Mouse (Mus musculus) cerebellum, postnatal 36 days (tissue): Measurements from ENCODE around the gene Gli2.
A peak's percentile ranks its signal among the peaks of the same experiment; 100 is the strongest.

Experiments used
- DNase-seq, 2 experiments: peaks; one replicate each; pipeline ENCODE4 v3.0.0; 2021 to 2022; ENCODE audit warnings: mixed read lengths in 2 of 2

The Gli2 gene

GRCm38 (mm10) chr1:118994482-118995105, 58.8 kb downstream of the Gli2 start:
- no peak for DNase-seq

GRCm38 (mm10) chr1:118993775-118994174, 59.6 kb downstream of the Gli2 start:
- DNase-seq, result no peak

GRCm38 (mm10) chr1:118988331-118988730, 65.1 kb downstream of the Gli2 start:
- no peak for DNase-seq

GRCm38 (mm10) chr1:118987538-118987937, 65.9 kb downstream of the Gli2 start:
- DNase-seq, result no peak

GRCm38 (mm10) chr1:118983389-118983788, 70.0 kb downstream of the Gli2 start:
- DNase-seq, result no peak

- no peak for DNase-seq
Measured at GRCm38 (mm10) chr1:118982805-118983211, 70.6 kb downstream of the Gli2 start.

GRCm38 (mm10) chr1:118981943-118982804, 71.2 kb downstream of the Gli2 start:
- DNase-seq, result peak; percentile 10 to 17

- DNase-seq, result peak; percentile 18 to 23
Measured at GRCm38 (mm10) chr1:118980636-118981035, 72.8 kb downstream of the Gli2 start.

GRCm38 (mm10) chr1:118976596-118976995, 76.8 kb downstream of the Gli2 start:
- peak in 1 of 2 experiments; percentile 31 for DNase-seq

- DNase-seq, result no peak
Measured at GRCm38 (mm10) chr1:118975376-118975775, 78.0 kb downstream of the Gli2 start.

GRCm38 (mm10) chr1:118970068-118970467, 83.4 kb downstream of the Gli2 start:
- no peak for DNase-seq

GRCm38 (mm10) chr1:118969409-118969808, 84.0 kb downstream of the Gli2 start:
- no peak for DNase-seq

GRCm38 (mm10) chr1:118968661-118969179, 84.7 kb downstream of the Gli2 start:
- DNase-seq, result no peak

GRCm38 (mm10) chr1:118967976-118968375, 85.4 kb downstream of the Gli2 start:
- DNase-seq, result no peak

GRCm38 (mm10) chr1:118967281-118967680, 86.1 kb downstream of the Gli2 start:
- DNase-seq, result no peak

GRCm38 (mm10) chr1:118958644-118959043, 94.8 kb downstream of the Gli2 start:
- no peak for DNase-seq

GRCm38 (mm10) chr1:118955791-118956190, 97.6 kb downstream of the Gli2 start:
- no peak for DNase-seq

GRCm38 (mm10) chr1:118954434-118955301, 98.8 kb downstream of the Gli2 start:
- no peak for DNase-seq

- no peak for DNase-seq
Measured at GRCm38 (mm10) chr1:118953031-118953430, 100.4 kb downstream of the Gli2 start.

- no peak for DNase-seq
Measured at GRCm38 (mm10) chr1:118952318-118952717, 101.1 kb downstream of the Gli2 start.

GRCm38 (mm10) chr1:118948407-118948806, 105.0 kb downstream of the Gli2 start:
- DNase-seq, result no peak

- no peak for DNase-seq
Measured at GRCm38 (mm10) chr1:118947221-118947620, 106.2 kb downstream of the Gli2 start.

GRCm38 (mm10) chr1:118941336-118941735, 112.1 kb downstream of the Gli2 start:
- peak; percentile 48 to 67 for DNase-seq
